Mouse (Mus musculus) adrenal gland (tissue): ENCODE data around the gene Rad9b.

Experiments
- intact Hi-C: fragments of 180-260 bp; cut with DNase I; formaldehyde crosslinking; loops from one replicate; pipeline ENCODE4 v1.15.1; 2025

Gene Rad9b

DNA sequence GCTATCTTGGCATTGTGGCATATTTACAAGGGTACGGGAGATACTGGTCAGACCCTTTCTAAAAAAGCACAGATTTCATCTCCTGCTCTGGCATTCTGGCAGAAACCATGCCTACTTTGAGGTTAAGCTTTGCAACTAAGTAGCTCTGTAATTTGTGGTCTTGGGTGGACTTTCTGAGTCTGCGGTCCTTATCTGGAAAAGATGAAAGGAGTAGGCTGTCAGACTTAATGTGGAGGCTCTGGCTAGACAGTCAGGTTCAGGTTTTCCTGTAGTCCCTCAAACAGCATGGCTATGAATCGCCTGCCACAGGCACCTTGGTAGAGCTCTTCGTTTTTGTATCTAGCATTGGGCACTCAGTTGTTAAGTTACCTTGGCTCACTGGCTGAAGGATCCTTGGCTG, 67.0 kb downstream of the Rad9b start:
- intact Hi-C loops: loop anchor here (5.0 kb wide), 1 partner anchor 35 kb away; no protein-coding TSS in a partner anchor

GRCm38 (mm10) chr5:122286191-122286590, 67.8 kb downstream of the Rad9b start:
- intact Hi-C loops: loop anchor here (5.0 kb wide), 1 partner anchor 36 kb away; no protein-coding TSS in a partner anchor

GRCm38 (mm10) chr5:122285767-122286150, 68.3 kb downstream of the Rad9b start:
- intact Hi-C loops: loop anchor here (5.0 kb wide), 1 partner anchor 37 kb away; no protein-coding TSS in a partner anchor

DNA sequence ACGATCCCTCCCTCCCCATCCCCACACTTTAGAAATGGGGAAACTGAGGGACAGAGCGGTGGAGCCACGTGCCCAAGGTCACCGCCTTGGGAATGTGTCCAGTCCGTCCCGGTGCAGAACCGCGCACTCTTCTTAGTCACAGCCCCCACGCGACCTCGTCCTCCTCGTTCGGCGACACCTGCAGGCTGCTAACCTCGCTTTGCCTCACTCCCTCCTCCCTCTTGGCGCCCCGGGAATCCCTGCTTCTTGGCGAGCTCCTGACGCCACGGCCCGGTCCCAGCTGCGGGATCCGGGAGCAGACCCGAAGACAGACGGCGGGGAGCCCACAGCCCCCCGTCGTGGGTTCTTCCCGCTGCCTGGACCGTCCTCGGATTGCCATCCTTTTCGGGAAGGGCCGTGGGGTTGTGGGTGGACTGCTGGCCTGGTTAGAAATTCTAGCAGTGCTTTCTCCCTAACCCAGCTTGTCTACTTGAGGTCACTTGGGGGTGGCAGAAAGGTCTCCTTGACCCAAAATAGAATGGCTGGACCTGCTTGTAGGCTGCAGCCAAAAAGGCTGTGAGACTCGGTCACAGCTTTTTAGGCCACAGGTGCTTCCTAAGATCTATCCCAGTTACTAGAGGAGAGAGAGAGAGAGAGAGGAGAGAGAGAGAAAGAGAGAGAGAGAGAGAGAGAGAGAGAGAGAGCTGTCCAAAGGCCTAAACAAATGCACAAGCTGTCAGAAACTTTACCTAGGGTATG, 68.8 kb downstream of the Rad9b start:
- intact Hi-C loops: loop anchor here (5.0 kb wide), 1 partner anchor 37 kb away; no protein-coding TSS in a partner anchor

DNA sequence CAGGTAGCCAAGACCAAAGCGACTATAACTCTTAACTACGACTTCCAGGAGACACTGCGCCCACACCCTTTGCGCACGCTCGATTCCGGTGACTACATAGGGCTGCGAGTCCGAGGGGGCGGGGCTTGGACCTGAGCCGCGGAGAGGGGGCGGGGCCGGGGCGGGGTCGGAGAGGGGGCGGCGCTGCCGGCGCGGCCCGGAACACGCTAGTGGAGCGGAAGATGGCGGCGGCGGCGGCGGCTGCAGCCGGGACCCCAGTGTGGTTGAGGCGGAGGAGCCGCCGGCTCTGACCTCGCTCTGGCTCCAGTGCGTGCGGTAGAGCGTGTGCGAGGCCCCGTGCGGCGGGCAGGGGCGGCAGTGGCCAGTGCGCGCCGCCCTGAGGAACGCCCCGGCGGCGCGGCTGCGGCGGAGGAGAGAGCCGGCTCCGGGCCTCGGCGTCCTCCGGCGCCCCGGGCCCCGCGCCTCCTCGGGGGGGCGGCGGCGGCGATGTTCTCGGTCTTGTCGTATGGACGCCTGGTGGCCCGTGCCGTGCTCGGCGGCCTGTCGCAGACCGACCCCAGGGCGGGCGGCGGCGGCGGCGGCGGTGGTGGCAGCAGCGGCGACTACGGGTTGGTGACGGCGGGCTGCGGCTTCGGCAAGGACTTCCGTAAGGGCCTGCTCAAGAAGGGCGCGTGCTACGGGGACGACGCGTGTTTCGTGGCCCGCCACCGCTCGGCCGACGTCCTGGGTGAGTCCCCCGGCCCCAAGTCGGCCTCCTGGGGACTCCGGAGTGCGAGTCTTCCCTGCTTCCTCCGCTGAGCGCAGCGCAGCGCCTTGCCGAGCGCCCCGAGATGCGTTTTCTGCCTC, 69.6 kb downstream of the Rad9b start, which contains the start of gene Pptc7:
Pptc7 (plus strand) TSS at position 183 of the 846 bp plus-strand sequence.
- intact Hi-C loops: loop anchor here (5.0 kb wide), 1 partner anchor 38 kb away; no protein-coding TSS in a partner anchor

- intact Hi-C loops: no loop called here
Measured at GRCm38 (mm10) chr5:122283828-122284182, 70.2 kb downstream of the Rad9b start.

- intact Hi-C loops: no loop called here
Measured at GRCm38 (mm10) chr5:122280827-122281462, 73.1 kb downstream of the Rad9b start.

DNA sequence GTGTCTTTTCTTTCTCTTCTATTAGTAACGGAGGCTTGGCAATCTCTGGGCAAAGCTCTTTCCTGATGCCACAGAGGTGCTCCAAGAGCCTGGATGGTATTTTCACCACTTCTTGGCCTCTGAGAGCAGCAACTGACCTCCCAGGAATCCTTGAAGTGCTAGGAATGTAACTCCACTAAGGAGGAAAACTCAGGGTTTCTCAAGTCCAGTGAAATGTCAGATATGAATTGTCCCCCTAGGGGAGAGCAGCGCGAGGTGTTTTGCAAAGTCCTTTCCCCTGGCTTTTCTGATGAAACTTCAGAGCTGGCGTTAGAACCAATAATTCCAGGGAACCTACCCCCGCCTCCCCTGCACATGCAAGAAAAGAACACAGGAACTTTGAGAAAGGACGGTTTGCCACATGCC, 73.6 kb downstream of the Rad9b start:
- intact Hi-C loops: no loop called here

- intact Hi-C loops: no loop called here
Measured at GRCm38 (mm10) chr5:122279799-122280421, 74.1 kb downstream of the Rad9b start.

DNA sequence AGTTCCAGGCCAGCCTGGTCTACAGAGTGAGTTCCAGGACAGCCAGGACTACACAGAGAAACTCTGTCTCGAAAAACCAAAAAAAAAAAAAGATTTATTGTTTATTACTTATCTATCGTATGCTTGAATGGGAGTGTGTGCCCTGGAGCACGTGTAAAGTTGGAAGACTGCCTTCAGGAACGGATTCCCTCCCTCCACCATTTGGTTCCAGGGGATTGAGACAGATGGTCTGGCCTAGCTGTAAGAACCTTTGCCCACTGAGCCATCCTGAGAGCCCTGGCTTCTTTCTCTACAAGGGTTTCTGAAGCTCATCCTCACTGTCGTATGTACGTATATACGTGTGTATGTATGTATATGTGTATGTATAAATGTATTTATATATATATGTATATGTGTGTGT, 75.1 kb downstream of the Rad9b start:
- intact Hi-C loops: no loop called here

- intact Hi-C loops: no loop called here
Measured at GRCm38 (mm10) chr5:122274785-122275184, 79.2 kb downstream of the Rad9b start.
